Mouse (Mus musculus): ENCODE results near the gene Sh2b1.

The Sh2b1 gene

GRCm38 (mm10) chr7:126449991-126450390, 25.2 kb downstream of the Sh2b1 start:
- TF ChIP-seq GATA4 (IDR thresholded peaks at IDR 0.05; ENCODE audit: insufficient replicate concordance, low read length): no peak

- TF ChIP-seq GATA4 (IDR thresholded peaks at IDR 0.05; ENCODE audit: insufficient replicate concordance, low read length): no peak
These were observed 26.7 kb downstream of the Sh2b1 start for GRCm38 (mm10) chr7:126448481-126448880.

GRCm38 (mm10) chr7:126446217-126446616, 29.0 kb downstream of the Sh2b1 start:
- no peak for TF ChIP-seq GATA4 (IDR thresholded peaks at IDR 0.05; ENCODE audit: insufficient replicate concordance, low read length)

- no peak for TF ChIP-seq GATA4 (IDR thresholded peaks at IDR 0.05; ENCODE audit: insufficient replicate concordance, low read length)
These were observed 30.0 kb downstream of the Sh2b1 start for GRCm38 (mm10) chr7:126445104-126445815.

- TF ChIP-seq GATA4 (IDR thresholded peaks at IDR 0.05; ENCODE audit: insufficient replicate concordance, low read length): no peak
These were observed 30.7 kb downstream of the Sh2b1 start for GRCm38 (mm10) chr7:126444536-126444935.

- TF ChIP-seq GATA4 (IDR thresholded peaks at IDR 0.05; ENCODE audit: insufficient replicate concordance, low read length): no peak
These were observed 31.2 kb downstream of the Sh2b1 start for GRCm38 (mm10) chr7:126443997-126444396.

GRCm38 (mm10) chr7:126440134-126440533, 35.1 kb downstream of the Sh2b1 start:
- no peak for TF ChIP-seq GATA4 (IDR thresholded peaks at IDR 0.05; ENCODE audit: insufficient replicate concordance, low read length)

- no peak for TF ChIP-seq GATA4 (IDR thresholded peaks at IDR 0.05; ENCODE audit: insufficient replicate concordance, low read length)
These were observed 38.4 kb downstream of the Sh2b1 start for GRCm38 (mm10) chr7:126436851-126437250.

GRCm38 (mm10) chr7:126435801-126436200, 39.4 kb downstream of the Sh2b1 start:
- no peak for TF ChIP-seq GATA4 (IDR thresholded peaks at IDR 0.05; ENCODE audit: insufficient replicate concordance, low read length)

- no peak for TF ChIP-seq GATA4 (IDR thresholded peaks at IDR 0.05; ENCODE audit: insufficient replicate concordance, low read length)
These were observed 40.5 kb downstream of the Sh2b1 start for GRCm38 (mm10) chr7:126434726-126435125.

- TF ChIP-seq GATA4 (IDR thresholded peaks at IDR 0.05; ENCODE audit: insufficient replicate concordance, low read length): no peak
These were observed 45.1 kb downstream of the Sh2b1 start for GRCm38 (mm10) chr7:126430167-126430566.

GRCm38 (mm10) chr7:126429503-126429898, 45.7 kb downstream of the Sh2b1 start:
- TF ChIP-seq GATA4 (IDR thresholded peaks at IDR 0.05; ENCODE audit: insufficient replicate concordance, low read length): no peak

GRCm38 (mm10) chr7:126428631-126429502, 46.4 kb downstream of the Sh2b1 start, which contains the start of gene Rabep2:
Gene Rabep2, plus strand, starts transcription at chr7:126428759.
- no peak for TF ChIP-seq GATA4 (IDR thresholded peaks at IDR 0.05; ENCODE audit: insufficient replicate concordance, low read length)

GRCm38 (mm10) chr7:126428154-126428553, 47.1 kb downstream of the Sh2b1 start:
- no peak for TF ChIP-seq GATA4 (IDR thresholded peaks at IDR 0.05; ENCODE audit: insufficient replicate concordance, low read length)

- no peak for TF ChIP-seq GATA4 (IDR thresholded peaks at IDR 0.05; ENCODE audit: insufficient replicate concordance, low read length)
These were observed 47.8 kb downstream of the Sh2b1 start for GRCm38 (mm10) chr7:126427323-126427860.

GRCm38 (mm10) chr7:126424161-126424560, 51.1 kb downstream of the Sh2b1 start:
- TF ChIP-seq GATA4 (IDR thresholded peaks at IDR 0.05; ENCODE audit: insufficient replicate concordance, low read length): no peak

All from liver, adult (tissue).